Mouse (Mus musculus) urinary bladder, postnatal 36 days (tissue): Measurements from ENCODE around the gene Nek2.

Experiments
- DNase-seq, 2 experiments: peaks; one replicate each; pipeline ENCODE4 v3.0.0; 2022; ENCODE audit warnings: low spot score in 2 of 2, mixed read lengths in 1 of 2

The Nek2 gene

DNA sequence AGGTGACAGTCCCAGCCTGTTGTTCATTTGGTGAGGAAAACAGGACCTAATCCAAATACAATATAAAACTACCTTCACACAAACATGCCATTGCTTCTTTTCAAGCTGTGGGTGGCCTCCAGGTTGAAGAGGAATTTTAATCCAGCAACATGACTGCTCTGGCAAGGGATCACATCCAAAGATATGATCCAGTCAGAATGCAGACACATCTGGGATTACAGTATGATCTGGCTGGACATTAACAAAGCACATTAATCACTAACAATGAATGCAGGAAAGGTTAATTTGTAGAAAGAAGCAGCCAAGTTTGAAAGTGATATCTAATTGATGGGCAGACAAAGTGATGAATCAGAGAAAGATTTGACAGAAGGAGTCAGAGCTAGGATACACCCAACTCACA is 36.9 kb downstream of the Nek2 start:
- DNase-seq = no peak

DNA sequence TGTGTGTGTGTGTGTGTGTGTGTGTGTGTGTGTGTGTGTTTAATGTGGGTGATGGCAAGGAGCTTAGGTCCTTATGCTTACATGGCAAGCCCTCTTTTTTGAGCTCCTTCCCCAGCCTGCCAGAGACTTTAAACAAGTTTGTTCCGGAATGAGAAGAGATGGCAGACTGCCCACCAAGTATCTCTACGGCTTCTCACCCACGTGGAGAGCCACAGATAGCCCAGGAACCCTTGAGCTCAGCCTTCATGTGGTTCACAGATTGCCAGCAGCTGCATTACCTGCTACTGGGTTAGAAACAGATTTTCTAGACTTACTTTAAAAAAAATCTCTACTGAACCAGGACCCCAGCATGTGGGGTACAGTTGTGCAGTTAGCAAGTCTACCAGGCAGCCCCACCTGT is 38.6 kb downstream of the Nek2 start:
- no peak for DNase-seq

DNA sequence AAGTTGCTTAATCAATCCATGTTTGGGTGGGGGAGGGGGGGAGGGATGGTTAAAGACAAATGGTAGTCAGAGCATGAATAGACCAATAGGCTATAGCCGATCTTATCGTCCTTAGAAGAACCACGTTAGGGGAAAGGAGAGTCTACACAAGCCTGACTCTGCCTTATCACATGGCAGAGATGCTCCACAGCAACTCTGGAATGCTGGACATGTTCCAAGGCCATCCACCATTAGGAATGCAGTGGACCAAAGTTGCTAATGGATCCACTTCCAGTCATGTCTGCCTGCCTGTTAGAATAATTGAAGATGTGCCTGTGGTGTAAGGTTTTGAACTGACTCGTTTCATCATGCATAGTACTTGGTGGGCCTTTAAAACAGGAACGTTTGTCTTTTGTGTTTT is 40.0 kb downstream of the Nek2 start:
- DNase-seq = no peak

DNA sequence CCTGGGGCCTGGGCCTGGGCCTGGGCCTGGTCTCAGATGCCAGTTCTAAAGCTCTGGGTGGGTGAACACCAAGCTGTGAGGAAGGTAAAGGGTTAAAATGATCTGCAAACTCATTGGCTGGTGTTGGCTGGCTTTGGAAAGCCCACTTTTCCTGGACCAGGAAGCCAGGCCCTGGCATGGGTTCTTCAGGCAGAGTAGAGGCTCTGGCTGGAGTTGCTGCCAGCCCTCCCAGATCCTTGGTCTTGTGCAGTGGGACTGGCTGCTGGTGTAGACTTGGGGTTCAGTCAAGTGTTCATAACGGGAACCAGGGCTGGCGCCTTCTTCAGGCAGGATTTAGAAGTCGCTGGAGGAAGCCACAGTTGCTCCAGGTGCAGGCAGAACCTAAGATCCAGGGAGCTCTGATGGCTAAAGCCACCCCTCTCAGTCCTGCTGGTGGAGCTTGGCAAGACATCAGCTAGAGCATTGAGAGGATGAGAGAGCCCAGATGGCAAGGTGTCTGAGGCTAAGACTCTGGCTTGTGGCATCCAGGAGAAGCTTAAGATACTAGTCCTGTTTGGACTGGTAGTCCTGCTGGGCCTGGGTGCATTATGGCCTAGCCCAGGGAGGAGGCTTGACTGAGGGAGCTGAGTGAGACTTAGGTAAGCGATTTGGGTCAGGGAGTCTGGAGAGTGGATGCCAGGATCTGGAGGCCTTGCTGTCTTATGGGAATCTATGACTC is 42.7 kb downstream of the Nek2 start:
- DNase-seq = no peak

DNA sequence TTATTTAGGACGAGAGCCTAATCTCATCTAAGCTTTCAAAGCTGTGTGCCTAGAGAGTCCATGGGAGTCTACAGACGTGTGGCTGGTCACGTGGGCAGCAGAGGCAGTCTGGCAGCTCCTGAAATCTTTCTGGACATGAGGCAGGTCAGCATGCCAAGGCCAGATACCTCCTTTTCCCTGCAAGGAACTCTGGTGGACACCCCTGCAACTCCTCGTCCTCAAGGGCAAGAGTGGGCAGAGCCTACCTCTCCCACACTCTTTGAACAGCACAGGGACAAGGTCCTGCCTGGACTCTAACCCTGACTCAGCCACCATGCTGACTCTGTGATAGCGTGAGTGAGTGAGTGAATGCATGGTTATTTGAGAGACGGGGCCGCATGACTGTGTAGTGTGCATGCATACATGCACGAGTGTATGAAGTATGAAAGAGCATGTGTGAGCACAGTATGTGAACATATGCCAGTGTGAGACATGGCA is 43.3 kb downstream of the Nek2 start:
- DNase-seq = no peak

DNA sequence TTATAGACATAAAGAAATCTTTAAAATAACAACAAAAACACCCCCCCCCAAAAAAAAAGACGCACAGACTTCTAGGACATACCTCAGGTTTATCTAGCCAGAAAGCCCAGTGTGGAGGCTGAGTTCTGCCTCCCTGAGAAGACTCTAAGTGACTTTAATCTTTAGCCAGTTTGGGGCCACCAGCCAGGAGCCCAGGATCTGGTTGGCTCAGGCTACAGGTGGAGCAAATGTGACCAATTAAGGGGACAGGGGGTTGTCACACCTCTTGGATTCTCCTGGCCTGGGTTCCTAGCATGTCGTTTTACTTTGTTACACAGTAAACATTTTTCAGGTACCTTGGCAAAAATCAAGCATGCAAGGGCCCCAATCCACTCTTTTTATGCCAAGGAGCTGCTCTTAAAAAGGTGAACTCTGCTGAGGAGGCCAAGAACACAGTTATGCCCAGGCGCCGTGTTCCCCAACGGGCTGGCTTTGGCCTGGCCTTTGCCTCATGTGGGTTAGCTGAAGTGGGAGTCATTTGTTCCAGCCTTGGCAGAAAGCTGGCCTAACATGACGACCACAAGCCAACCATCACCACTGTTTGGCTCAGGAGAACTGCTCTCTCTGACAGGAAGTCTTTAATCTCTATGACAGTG is 50.9 kb downstream of the Nek2 start:
- no peak for DNase-seq

DNA sequence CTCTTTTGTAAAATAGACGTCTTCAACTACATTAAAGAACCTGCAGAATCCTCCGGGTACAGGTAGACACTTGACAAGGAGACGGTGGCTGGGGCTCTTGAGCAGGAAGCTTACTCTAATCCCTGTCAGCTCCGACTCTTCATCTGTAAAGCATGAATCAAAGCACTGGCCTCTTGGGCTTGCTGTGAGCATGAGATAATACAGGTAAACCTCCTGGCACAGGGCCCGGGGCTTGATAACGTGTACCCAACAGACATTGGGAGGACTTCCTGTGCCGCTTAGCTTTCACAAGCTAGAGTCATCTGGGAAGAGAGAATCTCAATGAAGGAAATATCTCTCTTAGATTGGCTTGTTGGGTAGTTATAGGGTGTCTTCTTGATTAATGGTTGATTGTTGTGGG is 53.8 kb downstream of the Nek2 start:
- DNase-seq = no peak

DNA sequence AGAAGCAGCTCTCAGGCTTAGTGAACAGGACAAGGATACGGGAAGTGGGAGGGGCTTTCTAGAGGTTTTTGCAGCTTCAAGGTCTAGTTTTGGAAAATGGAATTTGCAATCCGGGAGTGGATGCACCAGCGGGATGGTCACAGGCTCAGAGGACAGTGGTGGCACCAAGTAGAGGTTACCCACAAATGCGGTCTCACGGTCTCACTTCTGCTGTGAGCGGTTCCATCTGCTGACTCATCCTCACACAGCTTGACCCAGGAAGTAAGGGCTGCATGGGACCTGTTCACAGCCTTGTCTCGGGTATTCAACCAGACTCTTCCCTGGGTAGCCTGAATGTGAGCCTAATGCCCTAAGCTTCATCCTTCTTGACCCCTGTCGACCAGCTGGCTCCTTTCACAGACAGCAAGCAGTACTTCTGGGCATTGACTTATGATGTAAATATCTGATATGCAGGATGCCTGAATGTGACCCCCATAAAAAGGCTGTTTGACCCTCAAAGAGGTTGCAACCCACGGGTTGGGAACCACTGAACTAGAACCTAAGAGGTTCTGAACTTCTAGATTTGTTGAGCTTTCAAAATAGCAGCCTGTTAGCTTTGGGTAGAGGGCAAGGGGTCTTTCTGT is 54.5 kb downstream of the Nek2 start:
- no peak for DNase-seq

DNA sequence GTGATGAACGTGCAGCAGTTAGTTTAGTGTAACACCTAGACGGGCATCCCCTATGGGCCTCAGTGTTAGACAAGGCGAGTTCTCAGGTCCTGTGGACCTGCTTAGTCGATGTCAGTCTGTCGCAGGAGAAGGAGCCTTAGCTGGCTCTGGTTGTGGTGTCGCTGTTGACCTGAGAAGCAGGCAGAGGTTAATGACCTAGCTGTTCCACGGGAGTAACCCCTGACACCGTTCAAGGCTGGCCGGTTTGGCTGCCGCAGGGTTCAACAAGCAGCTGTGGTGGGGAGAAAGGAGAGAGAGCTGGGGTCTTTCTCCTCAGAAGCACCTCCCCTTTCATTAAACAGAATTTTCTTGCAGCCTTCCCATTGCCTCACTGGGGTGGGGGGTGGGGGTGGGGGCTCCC is 56.4 kb downstream of the Nek2 start:
- DNase-seq = no peak

DNA sequence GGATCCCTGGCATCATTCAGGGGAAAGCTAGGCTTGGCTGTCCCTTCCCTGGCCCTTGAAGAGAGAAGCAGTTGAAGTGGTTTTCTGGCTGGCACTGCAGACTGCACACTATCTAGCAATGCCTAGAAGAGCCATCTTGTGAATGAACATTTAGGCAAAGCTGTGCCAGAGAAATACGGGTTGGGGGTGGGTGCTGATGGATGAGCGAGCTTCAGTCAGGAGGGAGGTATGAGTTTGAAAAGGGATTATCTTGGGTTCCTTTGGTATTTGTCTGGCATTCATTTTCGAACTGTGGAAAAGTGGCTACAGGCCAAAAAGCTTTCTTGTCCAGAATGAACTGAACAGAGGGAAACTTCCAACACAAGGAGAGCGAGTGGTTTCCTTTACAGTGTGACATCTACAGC is 57.3 kb downstream of the Nek2 start:
- no peak for DNase-seq

DNA sequence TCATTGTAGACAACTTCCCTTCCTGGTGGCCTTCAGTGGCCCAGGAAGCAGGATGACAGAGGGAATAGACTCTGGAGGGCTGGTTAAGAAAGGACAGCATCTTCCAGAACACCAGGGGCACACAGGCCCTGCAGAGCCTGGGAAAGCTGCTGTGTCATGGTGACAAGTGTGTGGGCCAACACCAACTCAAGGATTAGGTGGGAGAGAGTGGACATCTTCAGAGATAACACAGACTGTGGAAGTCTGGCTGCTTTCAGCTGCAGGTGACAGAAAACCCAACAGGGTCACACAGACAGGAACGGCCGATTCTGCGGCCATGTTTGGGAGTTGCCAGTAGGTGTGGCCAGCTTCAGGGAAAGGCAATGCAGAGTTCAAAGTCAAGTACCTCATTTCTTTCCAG is 59.0 kb downstream of the Nek2 start:
- DNase-seq = no peak

DNA sequence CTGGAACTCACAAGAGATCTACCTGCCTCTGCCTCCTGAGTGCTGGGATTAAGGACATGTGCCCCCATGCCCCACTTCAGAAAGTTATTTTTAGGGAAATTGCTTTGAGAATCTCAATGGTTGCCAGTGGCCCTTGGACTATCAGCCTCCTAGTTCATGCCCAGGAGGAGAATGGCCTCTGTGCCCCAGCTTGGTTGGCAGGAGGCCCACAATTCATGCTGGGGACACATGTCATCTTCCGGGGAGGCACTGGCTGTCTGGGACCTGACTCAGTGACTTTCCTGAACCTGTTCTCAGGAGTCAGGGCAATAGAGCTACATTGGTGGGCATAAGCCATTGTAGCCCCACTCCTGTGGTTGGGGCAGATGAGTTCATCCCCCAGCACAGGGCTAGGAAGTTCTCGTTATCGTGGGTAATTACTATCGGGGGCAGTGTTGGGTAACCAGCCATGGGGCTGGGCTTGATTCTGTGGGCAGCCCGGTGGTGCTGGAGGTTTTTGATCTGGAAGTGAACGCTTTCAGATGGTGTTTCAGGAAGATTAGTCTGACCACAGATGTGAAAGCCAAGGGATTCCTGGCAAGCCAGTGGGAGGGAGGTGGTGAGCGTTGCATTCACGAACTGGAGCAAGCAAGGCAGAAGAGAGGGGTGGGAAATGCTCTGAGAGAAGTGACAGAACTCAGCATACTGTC is 59.8 kb downstream of the Nek2 start:
- DNase-seq = peak in 1 of 2 experiments; percentile 16

DNA sequence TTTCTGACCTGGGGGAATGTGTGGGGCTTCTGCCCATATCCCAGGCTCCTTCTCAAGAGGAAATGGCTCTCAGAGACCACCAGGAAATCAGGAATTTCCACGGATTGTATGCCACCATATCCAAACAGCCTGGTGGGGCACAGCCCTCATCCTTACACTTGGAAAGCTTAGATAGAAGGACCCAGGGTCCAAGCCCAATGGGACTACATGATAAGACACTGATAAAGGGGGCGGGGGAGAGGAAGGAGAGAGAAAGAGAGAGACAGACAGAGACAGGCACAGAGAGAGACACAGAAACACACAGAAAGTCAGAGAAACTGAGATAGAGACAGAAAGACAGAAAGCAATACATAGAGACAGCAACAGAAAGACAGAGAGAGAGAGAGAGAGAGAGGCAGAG is 60.4 kb downstream of the Nek2 start:
- DNase-seq = no peak
